Mouse (Mus musculus) spleen, postnatal 0 days (tissue): ENCODE results near the gene Dcaf12l1. TPM values are rescaled to one million over a fixed set of nuclear protein-coding genes. Genes with fewer than 3 reads are reported as not detected.

Experiments used
- polyA plus RNA-seq: library from polyadenylated mRNA; unstranded; fragments of >200 nt; fragmentation: Nextera tagmentation; extraction: Ambion mirVana; gene quantifications from 2 replicates; pipeline ENCODE4 v1.2.1, GENCODE M21; 2015

Dcaf12l1 gene
- polyA plus RNA-seq, result 0.99 and 1.7 TPM in 2 replicates

DNA sequence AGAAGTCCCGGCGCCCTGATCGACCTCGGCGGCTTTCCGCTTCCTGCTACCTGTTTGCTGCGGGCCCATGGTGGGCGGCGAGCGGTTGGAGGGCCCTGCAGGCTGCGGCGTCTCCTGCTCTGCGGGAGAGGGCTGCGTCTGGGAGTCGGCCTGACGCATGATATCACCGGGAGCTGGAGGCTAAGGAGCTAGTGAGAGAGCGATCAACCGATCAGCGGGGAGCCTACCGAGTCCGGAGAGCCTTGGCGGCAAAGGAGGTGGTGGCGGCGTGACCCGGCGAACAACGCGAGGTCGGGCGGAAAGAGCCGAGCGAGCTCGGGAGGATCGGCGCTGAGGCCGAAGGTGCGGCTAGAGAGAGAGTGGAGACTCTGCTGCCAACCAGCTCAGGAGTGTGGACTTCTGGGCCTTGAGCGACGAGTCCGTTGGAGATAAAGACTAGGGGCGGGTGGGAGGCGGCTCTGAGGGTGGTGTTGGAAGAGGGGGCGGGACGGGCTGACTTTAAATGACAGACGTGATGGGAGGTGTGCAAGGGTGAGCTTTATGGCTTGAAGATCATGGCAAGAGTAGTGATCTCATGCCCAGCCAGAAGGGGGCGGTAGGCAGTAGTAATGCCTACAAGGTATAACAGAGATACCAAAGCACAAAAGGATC lies at the start of gene Dcaf12l1:
Gene Dcaf12l1 (minus strand): TSS at position 437 of the 651 bp plus-strand sequence.

